Mouse (Mus musculus) spleen, adult 2 months (tissue): ENCODE measurements around the gene Gm30191.

Experiments
- CTCF ChIP-seq: fragments of 200-500 bp; IDR thresholded peaks from 2 replicates; pipeline ENCODE4 v1.5.1; 2011; ENCODE audit warnings: mild to moderate bottlenecking, inconsistent platforms; ENCODE audit not compliant: insufficient read depth, insufficient read length, insufficient replicate concordance; ENCODE audit errors: extremely low read depth
- POLR2A ChIP-seq: fragments of 200-500 bp; IDR thresholded peaks from 2 replicates; pipeline ENCODE4 v1.6.1; 2011; ENCODE audit warnings: low read depth, low read length, inconsistent platforms

DNA sequence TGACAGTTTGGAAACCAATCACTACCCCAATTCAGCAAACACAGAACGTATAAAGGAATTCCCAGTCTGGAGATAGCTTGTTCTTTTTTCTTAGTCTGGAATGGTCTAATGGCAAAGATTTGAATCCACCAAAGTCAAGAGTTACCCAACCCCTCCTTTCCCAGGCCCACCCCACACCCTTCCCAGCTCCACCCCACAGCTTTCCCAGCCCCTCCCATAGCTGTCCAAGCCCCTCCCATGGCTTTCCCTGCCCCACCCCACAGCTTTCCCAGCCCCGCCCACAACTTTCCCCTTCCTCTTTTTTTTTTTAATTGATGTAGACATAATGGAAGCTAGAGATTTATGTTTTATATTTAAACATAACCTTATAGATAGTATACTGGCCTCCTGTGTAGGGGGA lies 47.4 kb upstream of the Gm30191 start:
- no peak for TF ChIP-seq CTCF
- no peak for TF ChIP-seq POLR2A
